Mouse (Mus musculus): ENCODE results near the gene Metap1. TPM values are rescaled to one million over a fixed set of nuclear protein-coding genes. Genes with fewer than 3 reads are reported as not detected.

Gene Metap1
- 10 to 100 TPM; 41.9 to 44.4 TPM for total RNA-seq (2021)

DNA sequence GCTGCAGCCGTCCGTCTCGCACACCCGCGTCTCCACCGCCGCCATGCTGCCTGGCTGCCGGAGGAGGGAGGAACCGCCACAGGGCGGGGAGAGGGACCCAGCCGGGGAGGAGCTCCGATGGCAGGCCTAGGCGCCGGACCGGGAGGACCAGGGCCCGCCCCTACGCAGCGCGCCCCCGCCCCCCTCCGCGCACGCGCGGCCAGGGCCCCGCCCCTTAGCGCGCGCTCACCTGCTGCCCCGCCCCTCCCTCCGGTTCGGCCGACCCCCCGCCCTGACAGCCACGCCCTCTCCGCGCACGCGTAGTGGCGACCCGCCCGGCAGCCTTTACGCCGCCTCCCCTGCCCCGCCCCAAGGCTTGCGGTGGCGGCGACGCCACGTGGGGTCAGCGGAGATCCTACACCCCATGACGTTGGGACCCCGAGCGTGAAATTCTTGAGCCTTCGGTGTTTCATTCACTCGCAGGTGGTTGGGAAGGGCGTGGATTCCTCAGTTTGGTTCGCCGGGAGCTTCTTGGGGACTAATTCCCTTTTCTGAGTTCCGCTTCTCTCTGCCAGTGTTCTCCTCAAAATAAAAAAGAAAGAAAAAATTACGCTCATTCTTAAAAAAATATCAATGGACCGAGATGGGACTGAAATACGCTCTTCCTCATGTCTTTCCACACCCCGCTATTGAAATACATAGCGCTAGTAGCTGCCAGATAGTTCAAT lies at the start of gene Metap1:
Metap1 (minus strand) TSS at position 189 of the 707 bp plus-strand sequence.
- peak; percentile 91 to 97 for DNase-seq (ENCODE audit: extremely low spot score in 1 of 2, low spot score in 1 of 2)

DNA sequence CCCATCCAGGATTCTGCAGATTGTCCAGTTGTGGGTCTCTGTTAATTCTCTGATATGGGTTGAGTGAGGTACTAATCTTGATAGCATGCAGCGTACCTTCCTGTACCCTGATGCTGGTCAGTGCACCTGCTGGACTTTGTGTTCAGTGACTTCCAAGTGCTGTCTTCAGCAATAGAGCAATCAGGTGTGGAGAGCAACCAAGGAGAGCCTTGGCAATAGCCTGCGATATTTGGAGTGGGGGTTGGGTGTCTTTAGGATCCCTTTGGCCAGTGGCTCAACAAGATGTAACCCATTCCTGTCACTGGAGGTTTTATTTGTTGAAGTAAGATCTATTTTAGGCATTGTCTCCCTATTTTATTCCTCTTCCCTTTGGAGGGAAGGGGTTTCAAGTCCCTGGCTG lies 46.7 kb upstream of the Metap1 start:
- DNase-seq (ENCODE audit: extremely low spot score in 1 of 2, low spot score in 1 of 2) = no peak

DNA sequence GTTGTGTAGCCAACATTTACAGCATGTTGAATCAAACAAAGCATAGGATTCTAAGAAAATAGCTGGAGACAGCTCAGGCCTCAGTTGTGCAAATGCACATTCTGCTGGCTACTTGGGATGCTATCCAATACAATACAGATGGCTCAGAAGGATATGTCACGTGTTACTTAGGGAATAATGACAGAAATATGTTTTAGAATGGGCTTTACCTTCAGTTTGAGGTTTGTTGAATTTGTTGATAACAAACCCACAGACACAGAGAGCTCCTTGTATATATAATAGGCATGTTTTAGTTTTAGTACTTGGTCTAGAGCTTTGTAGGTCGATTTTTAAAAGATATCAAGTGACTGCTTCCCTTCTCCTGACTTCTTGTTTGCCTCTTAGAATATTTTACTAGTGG lies 43.4 kb upstream of the Metap1 start:
- no peak for DNase-seq (ENCODE audit: extremely low spot score in 1 of 2, low spot score in 1 of 2)

DNA sequence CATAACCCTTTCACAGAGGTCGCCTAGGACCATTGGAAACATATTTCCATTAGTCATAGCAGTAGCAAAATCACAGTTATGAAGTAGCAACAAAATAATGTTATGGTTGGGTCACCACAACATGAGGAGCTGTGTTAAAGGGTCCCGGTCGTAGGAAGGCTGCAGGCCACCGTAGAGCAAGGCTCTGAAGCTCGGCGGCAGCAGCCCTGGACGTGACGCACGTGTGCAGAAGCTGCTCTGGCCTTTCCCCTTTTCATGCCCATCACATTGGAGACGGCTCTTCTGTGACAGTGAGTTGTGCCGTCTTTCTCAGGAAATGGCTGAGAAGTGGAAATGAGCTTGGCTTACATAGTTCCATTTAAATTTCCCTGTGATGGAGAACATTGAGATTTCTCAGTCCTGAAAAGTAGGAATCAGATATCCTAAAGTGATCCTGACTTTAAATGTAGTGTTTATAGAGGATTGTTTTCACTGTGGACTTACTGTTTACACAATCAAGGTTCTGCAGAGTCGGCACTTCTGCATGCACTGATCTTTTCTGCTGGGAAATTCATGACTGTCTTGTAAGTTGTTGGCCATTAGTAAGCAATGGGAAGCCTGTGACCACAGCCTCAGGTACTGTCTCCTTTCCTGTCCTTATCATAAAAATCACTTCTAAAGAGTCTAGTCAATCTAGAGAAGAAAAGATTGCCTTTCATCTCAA lies 42.3 kb upstream of the Metap1 start:
- DNase-seq (ENCODE audit: extremely low spot score in 1 of 2, low spot score in 1 of 2) = no peak

DNA sequence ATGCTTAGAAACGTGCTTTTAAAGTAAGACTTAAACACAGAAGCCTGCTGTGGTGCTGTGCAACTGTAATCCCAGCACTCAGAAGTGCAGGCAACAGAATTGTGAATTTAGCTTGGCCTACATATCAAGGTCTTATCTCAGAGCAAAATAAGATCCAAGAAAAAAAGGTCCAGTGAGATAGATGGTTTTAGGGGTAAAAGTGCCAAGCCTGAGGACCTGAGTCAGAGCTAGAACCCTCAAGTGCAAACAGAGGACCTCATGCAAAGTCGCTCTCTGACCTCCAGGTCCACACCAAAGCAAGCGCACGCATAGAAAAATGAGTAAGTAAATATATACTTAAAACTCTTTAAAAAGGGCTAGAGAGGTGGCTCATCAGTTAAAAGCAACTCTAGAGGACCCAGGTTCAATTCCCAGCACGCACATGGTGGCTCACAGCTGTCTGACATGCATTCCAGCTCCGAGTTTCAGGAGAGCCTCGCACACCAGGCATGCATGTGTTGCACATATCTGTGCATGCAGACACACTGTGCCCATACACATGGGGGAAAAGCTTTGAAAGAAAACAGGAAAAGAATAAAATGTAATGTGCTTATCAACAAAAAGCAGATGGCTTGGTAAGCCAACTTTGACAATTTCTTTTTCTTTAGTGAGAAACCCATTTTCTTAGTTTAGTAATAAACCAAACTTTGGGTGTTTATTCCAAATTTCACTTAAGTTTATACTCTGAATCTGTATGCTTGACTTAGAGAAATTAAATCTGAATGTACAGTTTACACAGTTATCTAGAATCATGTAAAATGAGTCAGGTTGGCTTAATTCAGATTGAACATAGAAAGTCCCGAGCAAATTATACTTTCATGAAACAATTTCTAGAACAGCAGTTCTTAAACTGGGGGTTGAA lies 41.5 kb upstream of the Metap1 start:
- DNase-seq (ENCODE audit: extremely low spot score in 1 of 2, low spot score in 1 of 2) = no peak

DNA sequence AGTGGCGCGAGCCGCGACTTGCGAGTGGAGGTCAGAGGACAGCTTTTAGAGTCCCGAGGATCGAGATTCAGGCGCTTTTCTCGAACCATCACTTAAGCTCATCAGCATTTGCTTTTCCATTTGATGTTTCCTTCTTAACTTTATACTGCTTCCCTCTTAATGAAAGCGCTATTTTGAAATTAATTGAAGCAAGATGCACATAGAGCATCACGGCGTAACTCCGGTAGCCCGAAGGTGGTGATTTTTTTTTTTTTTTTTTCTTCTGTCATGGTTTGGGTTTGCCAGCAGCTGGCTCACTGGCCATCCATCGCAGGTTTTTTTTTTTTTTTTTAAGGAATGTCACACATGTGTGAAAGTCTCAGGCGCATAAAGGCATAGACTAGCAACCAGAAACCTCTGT lies 39.0 kb upstream of the Metap1 start:
- DNase-seq (ENCODE audit: extremely low spot score in 1 of 2, low spot score in 1 of 2) = no peak

DNA sequence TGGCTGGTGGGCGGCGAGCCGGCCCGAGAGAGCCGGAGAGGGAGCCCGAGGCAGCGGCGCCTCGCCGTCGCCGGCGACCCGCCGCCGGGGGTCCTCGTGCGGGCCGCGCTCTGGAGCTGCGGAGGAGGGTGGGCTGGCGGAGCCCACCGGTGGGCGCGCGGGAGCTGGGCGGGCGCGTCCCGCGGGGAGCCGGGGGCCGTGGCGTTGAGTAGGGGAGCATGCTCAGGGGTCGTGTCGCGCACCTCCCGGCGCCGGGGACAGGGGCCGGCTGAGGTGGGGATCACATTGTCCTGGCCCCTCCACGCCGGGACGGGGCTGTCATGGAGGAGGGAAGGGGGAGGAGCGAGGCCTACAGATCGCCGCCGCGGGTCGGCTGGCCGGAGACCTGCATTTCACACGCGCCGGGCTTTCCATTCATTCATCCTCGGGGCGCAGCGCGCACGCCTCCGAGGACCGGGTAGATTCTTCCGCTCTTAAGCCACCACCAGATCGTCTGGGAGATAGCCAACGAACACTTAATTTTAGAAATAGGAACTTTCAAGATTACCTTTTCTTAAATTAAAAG lies 38.4 kb upstream of the Metap1 start:
- peak; percentile 30 to 35 for DNase-seq (ENCODE audit: extremely low spot score in 1 of 2, low spot score in 1 of 2)

DNA sequence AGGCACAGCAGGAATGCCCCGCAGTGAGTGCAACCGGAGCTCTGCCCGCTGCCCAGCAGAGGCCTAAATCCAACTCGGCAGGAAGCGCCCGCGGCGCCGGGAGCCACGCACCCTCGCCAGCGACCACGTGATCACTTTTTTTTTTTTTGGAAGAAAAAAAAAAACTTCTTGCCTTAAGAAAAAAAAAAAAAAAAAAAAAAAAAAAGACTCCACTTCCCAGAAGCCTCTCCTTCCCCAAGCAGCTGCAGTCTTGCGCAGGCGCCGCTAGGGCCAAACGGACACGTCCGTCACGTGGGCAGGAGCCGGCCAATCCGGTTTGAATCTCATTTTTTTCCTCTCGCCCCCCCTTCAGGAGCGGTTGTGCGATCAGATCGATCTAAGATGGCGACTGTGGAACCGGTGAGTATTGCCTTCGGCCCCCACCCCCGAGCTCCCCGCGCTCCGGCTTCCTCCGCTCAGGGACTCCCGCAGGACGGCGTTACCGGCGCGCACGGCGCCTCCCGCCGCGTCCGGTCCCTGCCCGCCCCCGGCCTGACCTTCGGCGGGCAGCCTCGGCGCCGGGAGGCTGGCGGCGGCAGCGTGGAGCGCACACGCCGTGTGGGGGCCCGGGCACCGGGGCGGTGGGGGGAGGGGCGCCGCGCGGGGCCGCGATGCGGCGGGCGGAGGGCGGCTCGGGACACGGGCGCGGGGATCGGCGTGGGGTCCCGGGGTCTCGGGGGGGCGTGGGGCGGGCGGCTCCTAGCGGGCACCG lies 37.8 kb upstream of the Metap1 start:
- DNase-seq (ENCODE audit: extremely low spot score in 1 of 2, low spot score in 1 of 2) = peak; percentile 83

DNA sequence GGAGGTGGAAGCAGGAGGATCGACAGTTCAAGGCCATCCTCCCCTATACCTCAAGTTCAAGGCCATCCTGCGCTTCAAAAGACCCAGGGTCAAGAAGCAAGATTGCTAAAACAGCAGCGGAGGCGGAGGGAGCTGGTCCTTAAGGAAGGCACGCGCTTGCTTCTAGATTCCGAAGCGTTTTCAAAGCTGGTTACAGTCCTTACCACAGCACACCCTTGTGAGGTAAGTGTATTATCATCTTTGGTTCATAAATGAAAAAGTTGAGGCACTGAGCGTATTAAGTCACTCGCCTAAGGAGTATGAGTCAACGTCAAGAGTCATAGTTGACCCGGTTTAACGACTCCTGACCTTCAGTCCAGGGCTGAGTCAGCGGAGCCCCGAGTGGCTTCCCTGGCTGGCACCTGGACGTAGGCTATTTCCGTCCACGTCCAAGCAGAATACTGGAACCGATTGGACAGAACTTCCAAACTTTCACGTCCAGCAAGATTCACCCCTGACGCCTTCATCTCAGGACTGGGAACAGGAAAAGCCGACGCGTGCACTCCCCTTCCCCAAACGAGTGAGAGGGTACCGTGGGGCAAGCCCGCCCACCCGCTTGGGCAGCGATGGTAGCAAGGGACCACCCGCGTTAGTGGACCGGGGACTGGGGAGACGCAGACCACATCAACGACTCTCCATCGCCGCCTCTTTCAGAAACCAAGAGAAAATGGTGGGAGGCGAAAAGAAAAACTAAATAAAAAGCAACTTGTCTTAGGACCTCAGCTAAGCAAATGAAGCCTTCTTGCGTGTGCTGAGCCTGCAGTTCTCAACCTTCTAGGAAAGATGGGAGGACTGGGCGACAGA lies 37.0 kb upstream of the Metap1 start, which contains the start of gene Eif4e:
Eif4e (plus strand) TSS at position 107 of the 843 bp plus-strand sequence.
- peak; percentile 21 to 24 for DNase-seq (ENCODE audit: extremely low spot score in 1 of 2, low spot score in 1 of 2)

DNA sequence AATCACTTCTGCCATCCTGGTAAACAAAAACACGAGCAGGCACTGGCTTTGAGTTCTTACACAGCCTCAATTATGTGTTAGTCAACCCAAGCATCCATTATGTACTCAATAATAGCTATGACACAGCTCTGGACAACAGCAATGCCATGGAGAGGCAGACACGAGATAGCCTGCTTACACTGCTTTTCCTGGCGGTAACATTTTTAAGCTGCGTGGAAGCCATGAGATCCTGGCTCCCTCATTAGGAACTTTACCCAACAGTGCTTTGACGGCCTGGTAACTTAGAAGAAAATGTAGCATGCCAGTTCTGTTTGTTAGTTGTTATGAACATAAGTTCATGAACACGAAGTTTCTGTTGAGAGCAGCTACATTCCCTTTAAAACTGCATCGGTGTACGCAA lies 36.2 kb upstream of the Metap1 start:
- DNase-seq (ENCODE audit: extremely low spot score in 1 of 2, low spot score in 1 of 2) = no peak

DNA sequence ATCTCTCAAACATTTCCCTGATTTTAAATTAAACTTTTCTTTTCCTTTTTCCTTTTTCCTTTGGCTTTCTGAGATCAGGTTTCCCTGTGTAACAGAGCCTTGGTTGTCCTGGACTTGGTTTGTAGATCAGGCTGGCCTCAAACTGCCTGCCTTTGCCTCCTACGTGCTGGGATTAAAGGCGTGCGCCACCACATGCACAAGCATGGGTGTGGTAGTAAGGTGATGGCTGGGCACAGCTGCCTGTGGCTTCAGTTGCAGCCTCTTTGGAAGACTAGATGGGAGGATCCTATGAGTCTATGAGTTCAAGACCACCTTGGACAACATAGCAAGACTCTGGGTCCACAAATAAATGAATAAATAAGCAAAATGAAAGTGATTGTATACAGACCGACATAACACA lies 34.6 kb upstream of the Metap1 start:
- DNase-seq (ENCODE audit: extremely low spot score in 1 of 2, low spot score in 1 of 2) = no peak

DNA sequence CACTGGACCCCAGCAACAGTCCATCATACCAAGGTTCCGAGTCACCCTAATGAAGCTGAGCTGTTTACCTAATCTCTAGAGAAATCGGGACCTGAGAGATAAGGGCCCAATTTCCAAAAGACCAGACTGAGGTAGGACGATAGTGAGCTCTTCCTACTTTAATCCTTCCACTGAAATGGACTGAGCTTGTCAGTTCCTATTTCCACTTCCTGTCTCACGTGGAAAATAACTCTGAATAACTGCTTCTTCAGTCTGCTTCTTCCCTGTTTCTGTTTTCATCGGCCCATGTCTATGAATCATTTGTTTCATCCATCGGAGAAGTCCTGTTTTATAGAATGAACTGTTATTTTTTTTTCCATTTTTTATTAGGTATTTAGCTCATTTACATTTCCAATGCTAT lies 29.9 kb upstream of the Metap1 start:
- no peak for DNase-seq (ENCODE audit: extremely low spot score in 1 of 2, low spot score in 1 of 2)

DNA sequence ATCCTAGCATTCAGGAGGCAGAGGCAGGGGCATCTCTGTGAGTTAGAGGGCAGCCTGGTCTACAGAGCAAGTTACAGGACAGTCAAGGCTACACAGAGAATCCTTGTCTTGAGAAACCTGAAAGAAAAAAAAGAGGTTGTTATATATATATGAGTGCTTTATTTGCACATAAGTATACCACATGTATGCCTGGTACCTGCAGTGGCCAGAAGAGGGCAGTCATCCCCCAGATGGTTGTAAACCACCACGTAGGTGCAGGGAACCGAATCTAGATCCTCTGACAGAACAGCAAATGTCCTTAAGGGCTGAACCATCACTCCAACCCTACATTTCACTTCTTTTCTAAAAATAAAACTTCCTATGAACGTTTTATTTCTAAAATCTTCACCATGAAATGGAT lies 28.6 kb upstream of the Metap1 start:
- DNase-seq (ENCODE audit: extremely low spot score in 1 of 2, low spot score in 1 of 2) = no peak

DNA sequence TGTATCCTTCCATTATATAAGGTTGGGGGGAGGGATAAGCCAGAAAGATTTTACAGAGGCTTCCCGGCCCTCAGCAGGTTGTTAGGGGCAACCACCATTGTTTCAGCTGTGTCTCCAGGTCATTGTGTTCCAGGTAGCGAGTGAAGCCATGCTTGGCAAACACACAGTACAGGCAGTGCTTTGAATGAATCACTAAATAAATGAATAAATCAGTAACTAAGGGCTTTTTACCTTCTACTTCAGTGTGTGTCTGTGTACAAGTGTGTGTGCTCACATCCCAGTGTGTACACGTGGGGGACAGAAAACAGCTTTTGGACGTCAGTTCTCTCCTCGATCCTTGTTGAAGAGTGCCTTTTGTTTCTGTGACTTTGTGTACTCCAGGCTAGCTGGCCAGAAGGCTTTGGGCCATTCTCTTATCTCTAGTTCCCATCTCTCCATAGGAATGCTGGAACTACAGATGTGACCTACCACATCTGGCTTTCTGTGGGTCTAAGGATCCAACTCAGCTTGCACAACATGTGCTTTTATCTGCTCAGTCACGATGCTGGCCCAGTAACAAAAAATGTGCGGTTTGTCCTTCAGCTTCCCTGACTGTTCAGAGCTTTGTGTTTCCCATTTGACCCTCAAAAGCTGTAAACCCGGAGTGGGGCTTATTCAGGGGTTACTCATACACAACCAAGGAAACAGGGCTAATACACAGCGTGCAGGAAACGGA lies 26.5 kb upstream of the Metap1 start:
- no peak for DNase-seq (ENCODE audit: extremely low spot score in 1 of 2, low spot score in 1 of 2)

DNA sequence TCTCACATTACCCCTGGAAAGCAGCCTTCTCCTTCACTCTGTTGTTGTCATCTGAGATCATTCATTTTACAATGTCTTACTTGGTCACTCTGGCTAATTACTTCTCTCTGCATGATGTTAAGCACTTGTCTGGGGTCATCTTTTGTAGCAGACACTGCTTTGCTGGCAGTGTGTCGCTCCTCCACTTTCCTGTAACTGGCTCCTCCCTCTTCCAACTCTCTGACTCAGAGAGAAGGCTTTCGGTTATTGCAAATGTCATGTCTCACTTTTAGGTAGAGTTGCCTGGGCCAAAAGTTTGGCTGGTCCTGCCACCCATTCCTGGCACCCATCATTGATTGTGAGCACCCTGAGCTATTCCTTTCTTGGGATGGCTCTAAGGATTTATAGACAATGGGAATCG lies 25.4 kb upstream of the Metap1 start:
- DNase-seq (ENCODE audit: extremely low spot score in 1 of 2, low spot score in 1 of 2) = no peak

DNA sequence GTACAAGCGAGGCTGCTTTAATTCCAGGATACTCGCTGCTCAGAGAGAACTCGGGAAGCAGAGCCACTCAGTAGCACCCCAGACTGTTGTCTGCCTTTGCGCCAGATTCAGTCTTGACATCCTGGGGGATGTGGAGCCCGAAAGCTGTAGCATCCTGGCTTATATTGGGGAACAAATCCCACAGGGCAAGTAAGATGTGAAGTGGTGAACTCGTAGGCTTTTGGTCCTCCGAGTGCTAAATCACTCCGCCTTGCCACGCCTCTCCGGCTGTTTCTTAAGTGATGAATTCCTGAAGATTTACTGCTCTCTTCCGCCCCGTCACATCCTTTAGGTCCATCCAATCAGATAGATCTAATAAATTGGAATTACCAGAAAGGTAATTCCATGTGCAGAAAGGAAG lies 23.9 kb upstream of the Metap1 start:
- no peak for DNase-seq (ENCODE audit: extremely low spot score in 1 of 2, low spot score in 1 of 2)

DNA sequence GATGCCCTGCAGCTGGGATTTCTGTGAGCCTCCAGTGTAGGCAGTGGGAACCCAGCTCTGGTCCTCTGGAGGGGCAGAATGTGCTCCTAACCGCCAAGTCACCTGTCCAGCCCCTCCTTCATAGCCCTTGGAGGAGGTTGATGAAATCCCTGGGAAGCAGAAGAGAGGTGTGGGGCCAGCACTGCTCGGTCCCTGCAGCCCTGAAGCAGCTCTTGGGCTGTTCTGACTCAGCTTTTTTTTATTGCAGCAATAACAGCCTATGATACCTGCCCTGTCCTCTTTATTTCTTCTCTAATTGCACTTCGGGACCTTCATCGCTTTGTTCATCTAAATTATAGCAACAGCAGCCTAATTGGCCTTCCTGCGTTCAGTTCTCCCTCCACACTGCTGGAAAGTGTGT lies 21.2 kb upstream of the Metap1 start:
- no peak for DNase-seq (ENCODE audit: extremely low spot score in 1 of 2, low spot score in 1 of 2)

DNA sequence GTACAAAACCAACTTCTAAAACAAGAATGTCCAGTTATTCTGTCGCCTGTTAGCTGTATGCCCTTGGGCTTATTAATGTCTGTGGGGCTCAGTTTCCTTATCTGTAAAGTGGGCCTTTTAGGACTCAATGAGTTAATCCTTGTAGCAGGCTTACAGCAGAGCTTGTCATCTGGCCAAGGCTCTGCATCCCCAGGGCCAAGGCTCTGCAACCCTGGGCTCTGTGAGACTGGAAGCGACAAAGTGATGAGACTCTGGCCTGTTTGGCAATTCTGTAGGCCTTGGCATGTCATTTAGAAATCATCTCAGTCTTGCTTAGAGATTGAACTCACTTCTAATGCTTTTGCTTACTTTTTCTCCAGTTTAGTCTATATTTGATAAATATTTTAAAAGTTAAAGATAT lies 20.3 kb upstream of the Metap1 start:
- DNase-seq (ENCODE audit: extremely low spot score in 1 of 2, low spot score in 1 of 2) = no peak

DNA sequence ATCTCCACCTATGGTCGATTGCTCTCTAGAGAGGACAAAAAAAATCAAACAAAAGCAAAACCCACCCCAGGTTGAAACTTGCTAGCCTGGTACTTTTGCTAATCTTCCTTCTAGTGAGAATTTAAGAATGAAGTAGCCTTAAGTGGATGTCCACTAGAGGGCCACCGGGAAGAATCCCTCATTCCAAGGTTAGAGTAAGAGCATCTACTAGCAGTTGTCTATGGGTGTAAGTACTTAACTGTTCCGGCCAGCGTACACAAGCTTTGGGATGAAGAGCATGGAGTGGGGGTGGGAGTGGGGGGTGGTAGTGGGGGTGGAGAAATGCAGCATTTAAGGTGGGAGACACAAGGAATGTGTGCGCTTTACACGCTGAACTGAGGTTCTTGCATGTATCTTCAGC lies 17.4 kb upstream of the Metap1 start:
- peak in 1 of 2 experiments; percentile 39 for DNase-seq (ENCODE audit: extremely low spot score in 1 of 2, low spot score in 1 of 2)

Data from layer of hippocampus, postnatal 25 days (tissue).